Mouse (Mus musculus): ENCODE results near the gene Tmcc2. TPM values are rescaled to one million over a fixed set of nuclear protein-coding genes. Genes with fewer than 3 reads are reported as not detected.

Tmcc2 gene
- total and polyA plus RNA-seq, 3 experiments, result 0.14 to 0.34 TPM; not detected in 1

DNA sequence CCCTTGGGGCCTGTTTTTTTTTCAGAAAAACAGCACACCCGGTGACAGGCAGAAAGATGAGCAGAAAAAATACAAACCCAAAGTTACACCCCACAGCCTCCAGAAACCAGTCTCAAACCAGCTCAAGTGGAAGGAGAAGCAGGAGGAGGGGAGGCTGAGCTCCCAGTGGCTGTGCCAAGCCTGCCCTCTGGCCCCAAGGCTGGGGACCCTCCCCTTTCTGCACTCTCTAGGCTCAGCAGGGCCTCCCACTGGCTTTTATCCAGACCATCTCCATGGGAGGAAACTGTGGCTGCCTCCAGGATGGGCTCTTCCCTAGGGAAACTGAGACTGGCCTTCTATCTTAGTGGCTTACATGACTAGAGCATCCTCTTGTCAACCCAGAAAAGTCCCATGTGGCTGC is 34.2 kb downstream of the Tmcc2 start:
- in situ Hi-C loops (cut with MboI; ENCODE audit: low pct_ligation_motif_present, low pct_unique_long_range_greater_than_20kb, low sequenced_read_pairs), result no loop called here
- H3K4me1 ChIP-seq (ENCODE audit: control insufficient read depth in 1 of 2, insufficient read depth in 2 of 2), result no peaks in the 10 kb centered on the region; a peak in 1 of 4 replicates
- H3K9me3 ChIP-seq (replicated peaks; ENCODE audit: low read length), result no peaks in the 10 kb centered on the region
- DNase-seq (ENCODE audit: extremely low read depth), result no peak
- H3K27me3 ChIP-seq (replicated peaks), result no peaks in the 10 kb centered on the region
- H3K9ac ChIP-seq (ENCODE audit: insufficient read depth, low read depth), result no peak overlapping the region
- no peak overlapping the region for H3K27ac ChIP-seq (ENCODE audit: insufficient read depth, low read depth)
- no peak overlapping the region for H3K4me3 ChIP-seq (replicated peaks in 1 of 3; ENCODE audit: low read depth in 2 of 3, low read length in 2 of 3, poor library complexity in 1 of 3)
- H3K79me2 ChIP-seq (replicated peaks; ENCODE audit: control insufficient read depth, extremely low read depth, insufficient read depth, poor library complexity, severe bottlenecking), result no peaks in the 10 kb centered on the region
- H3K36me3 ChIP-seq (replicated peaks in 1 of 2; ENCODE audit: control insufficient read depth in 1 of 2, insufficient read depth in 1 of 2, low read length in 1 of 2), result peaks cover 0 to 11% of the 10 kb centered on the region in 2 experiments
- dilution Hi-C loops (cut with MboI; ENCODE audit: extremely low pct_ligation_motif_present, extremely low pct_unique_long_range_greater_than_20kb, low sequenced_read_pairs), result no loop called here
- no peak for TF ChIP-seq MAX (IDR thresholded peaks at IDR 0.05; ENCODE audit: low read length)
- no peak for TF ChIP-seq POLR2AphosphoS2 (IDR thresholded peaks at IDR 0.05; ENCODE audit: low read depth, low read length)
- TF ChIP-seq MYC (IDR thresholded peaks at IDR 0.05; ENCODE audit: low read depth, low read length), result no peak
- no peak for TF ChIP-seq JUND (conservative IDR thresholded peaks at IDR 0.05; ENCODE audit: low read depth, low read length)
- TF ChIP-seq MXI1 (IDR thresholded peaks at IDR 0.05; ENCODE audit: low read depth, low read length), result no peak
- TF ChIP-seq TBP (conservative IDR thresholded peaks at IDR 0.05; ENCODE audit: low read depth, low read length), result no peak
- no peak for TF ChIP-seq ZKSCAN1 (IDR thresholded peaks at IDR 0.05; ENCODE audit: borderline replicate concordance, low read depth, low read length)
- TF ChIP-seq MAFK (IDR thresholded peaks at IDR 0.05; ENCODE audit: insufficient replicate concordance, low read length), result no peak
- no peak for TF ChIP-seq HCFC1 (IDR thresholded peaks at IDR 0.05; ENCODE audit: low read depth, low read length)
- no peak for TF ChIP-seq NELFE (IDR thresholded peaks at IDR 0.05; ENCODE audit: low read depth, low read length)
- TF ChIP-seq KAT2A (IDR thresholded peaks at IDR 0.05; ENCODE audit: insufficient replicate concordance, low read length), result no peak
- no peak for TF ChIP-seq USF1 (IDR thresholded peaks at IDR 0.05; ENCODE audit: low read depth, low read length)
- no peak for TF ChIP-seq BHLHE40 (IDR thresholded peaks at IDR 0.05; ENCODE audit: low read depth, low read length)
- no peak for TF ChIP-seq CHD1 (IDR thresholded peaks at IDR 0.05; ENCODE audit: low read depth, low read length)
- no peak for TF ChIP-seq SMC3 (IDR thresholded peaks at IDR 0.05; ENCODE audit: low read depth, low read length)
- TF ChIP-seq EP300 (IDR thresholded peaks at IDR 0.05; ENCODE audit: low read length), result no peak
- TF ChIP-seq ETS1 (conservative IDR thresholded peaks at IDR 0.05; ENCODE audit: low read depth, low read length), result no peak
- no peak for TF ChIP-seq TCF12 (IDR thresholded peaks at IDR 0.05; ENCODE audit: low read depth, low read length)
- TF ChIP-seq MEF2A (IDR thresholded peaks at IDR 0.05; ENCODE audit: borderline replicate concordance, low read depth, low read length), result no peak
- no peak for TF ChIP-seq IRF4 (IDR thresholded peaks at IDR 0.05; ENCODE audit: low read depth, low read length)
- H3K4me2 ChIP-seq (ENCODE audit: insufficient read depth, low read depth, poor library complexity, severe bottlenecking), result no peak overlapping the region

DNA sequence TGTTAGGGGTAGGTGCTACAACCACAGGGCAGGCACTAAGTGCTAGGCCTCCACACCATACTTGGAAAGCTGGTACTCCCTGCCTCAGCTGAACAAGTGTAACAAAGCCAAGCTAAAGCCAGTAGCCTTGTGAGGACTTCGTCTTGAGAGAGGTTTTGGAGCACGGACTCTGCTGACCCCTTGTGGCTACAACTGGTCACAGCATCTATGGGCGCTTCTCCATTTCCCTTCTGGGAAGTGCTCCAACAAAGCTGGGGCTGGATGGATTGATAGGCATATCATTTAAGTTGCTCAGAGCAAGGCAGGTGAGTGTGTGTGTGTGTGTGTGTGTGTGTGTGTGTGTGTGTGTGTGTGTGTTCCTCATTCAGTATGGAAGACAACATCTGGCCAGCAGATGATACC is 35.2 kb downstream of the Tmcc2 start:
- in situ Hi-C loops (cut with MboI; ENCODE audit: low pct_ligation_motif_present, low pct_unique_long_range_greater_than_20kb, low sequenced_read_pairs), result no loop called here
- no peaks in the 10 kb centered on the region for H3K79me2 ChIP-seq (replicated peaks; ENCODE audit: control insufficient read depth, extremely low read depth, insufficient read depth, poor library complexity, severe bottlenecking)
- no peaks in the 10 kb centered on the region; a peak in 1 of 4 replicates for H3K4me1 ChIP-seq (ENCODE audit: control insufficient read depth in 1 of 2, insufficient read depth in 2 of 2)
- peaks cover 0 to 18% of the 10 kb centered on the region in 2 experiments for H3K36me3 ChIP-seq (replicated peaks in 1 of 2; ENCODE audit: control insufficient read depth in 1 of 2, insufficient read depth in 1 of 2, low read length in 1 of 2)
- dilution Hi-C loops (cut with MboI; ENCODE audit: extremely low pct_ligation_motif_present, extremely low pct_unique_long_range_greater_than_20kb, low sequenced_read_pairs), result no loop called here
- H3K4me2 ChIP-seq (ENCODE audit: insufficient read depth, low read depth, poor library complexity, severe bottlenecking), result no peak overlapping the region
- H3K4me3 ChIP-seq (replicated peaks in 1 of 3; ENCODE audit: low read depth in 2 of 3, low read length in 2 of 3, poor library complexity in 1 of 3), result no peak overlapping the region
- peaks cover 3% of the 10 kb centered on the region for H3K9me3 ChIP-seq (replicated peaks; ENCODE audit: low read length)
- DNase-seq (ENCODE audit: extremely low read depth), result peak; percentile 79
- H3K27me3 ChIP-seq (replicated peaks), result no peaks in the 10 kb centered on the region
- H3K9ac ChIP-seq (ENCODE audit: insufficient read depth, low read depth), result no peak overlapping the region
- H3K27ac ChIP-seq (ENCODE audit: insufficient read depth, low read depth), result no peak overlapping the region
- no peak for TF ChIP-seq UBTF (IDR thresholded peaks at IDR 0.05; ENCODE audit: low read depth, low read length)
- TF ChIP-seq E2F4 (IDR thresholded peaks at IDR 0.05; ENCODE audit: insufficient replicate concordance, low read depth, low read length), result 0 out of 2 replicates have a peak, but pooled peaks have one; percentile 44
- no peak for TF ChIP-seq KAT2A (IDR thresholded peaks at IDR 0.05; ENCODE audit: insufficient replicate concordance, low read length)
- TF ChIP-seq NELFE (IDR thresholded peaks at IDR 0.05; ENCODE audit: low read depth, low read length), result peak; percentile 56; the same call in 1 of the 2 replicates
- TF ChIP-seq RAD21 (IDR thresholded peaks at IDR 0.05; ENCODE audit: low read depth, low read length), result peak; percentile 99
- no peak for TF ChIP-seq GABPA (IDR thresholded peaks at IDR 0.05; ENCODE audit: insufficient replicate concordance, low read depth, low read length)
- peak; percentile 99 for TF ChIP-seq SMC3 (IDR thresholded peaks at IDR 0.05; ENCODE audit: low read depth, low read length)
- TF ChIP-seq SIN3A (IDR thresholded peaks at IDR 0.05; ENCODE audit: low read length), result peak; percentile 54; the same call in 1 of the 2 replicates
- no peak for TF ChIP-seq NRF1 (IDR thresholded peaks at IDR 0.05; ENCODE audit: low read depth, low read length)
- no peak for TF ChIP-seq USF2 (conservative IDR thresholded peaks at IDR 0.05; ENCODE audit: low read depth, low read length)
- TF ChIP-seq JUND (conservative IDR thresholded peaks at IDR 0.05; ENCODE audit: low read depth, low read length), result no peak
- peak; percentile 48; the same call in 1 of the 2 replicates for TF ChIP-seq MEF2A (IDR thresholded peaks at IDR 0.05; ENCODE audit: borderline replicate concordance, low read depth, low read length)
- TF ChIP-seq BHLHE40 (IDR thresholded peaks at IDR 0.05; ENCODE audit: low read depth, low read length), result no peak
- TF ChIP-seq CHD2 (IDR thresholded peaks at IDR 0.05; ENCODE audit: low read length), result no peak
- TF ChIP-seq ZNF384 (IDR thresholded peaks at IDR 0.05; ENCODE audit: low read depth, low read length), result 0 out of 2 replicates have a peak, but pooled peaks have one; percentile 5
- peak; percentile 93 for TF ChIP-seq ZC3H11A (IDR thresholded peaks at IDR 0.05; ENCODE audit: low read depth, low read length)
- no peak for TF ChIP-seq ZMIZ1 (IDR thresholded peaks at IDR 0.05; ENCODE audit: low read depth, low read length)
- TF ChIP-seq CHD1 (IDR thresholded peaks at IDR 0.05; ENCODE audit: low read depth, low read length), result no peak
- no peak for TF ChIP-seq JUN (IDR thresholded peaks at IDR 0.05; ENCODE audit: insufficient read depth, low read depth, low read length)

Measured in CH12.LX (cell line).